Mouse (Mus musculus): Measurements from ENCODE around the gene Camk1. TPM values are rescaled to one million over a fixed set of nuclear protein-coding genes. Genes with fewer than 3 reads are reported as not detected.

Gene Camk1
- polyA plus RNA-seq, 1 experiment from 2014 or later = 33.8 TPM

DNA sequence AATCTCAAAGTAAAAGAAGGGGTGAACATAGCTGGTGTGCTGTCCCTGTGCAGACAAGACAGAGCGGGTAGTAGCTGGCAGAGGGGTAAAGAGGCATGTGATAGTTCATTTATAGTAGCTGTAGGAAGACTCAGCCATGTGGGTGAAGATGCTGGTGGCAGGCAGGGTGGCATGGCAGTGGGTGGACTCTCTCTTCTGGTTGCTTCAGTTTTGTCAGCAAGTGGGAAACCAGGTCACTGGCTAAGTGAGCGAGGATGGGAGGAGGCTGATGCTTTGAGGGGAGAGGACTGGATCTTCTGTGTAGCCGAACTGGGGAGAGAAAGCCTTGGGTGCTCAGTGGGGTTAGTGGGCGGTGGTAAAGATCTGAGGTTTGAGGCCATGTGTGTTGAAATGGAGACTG, 56.5 kb downstream of the Camk1 start:
- peaks cover 39% of the 10 kb centered on the region for H3K27me3 ChIP-seq (ENCODE audit: poor library complexity, severe bottlenecking)
- peaks cover 16% of the 10 kb centered on the region for H3K4me1 ChIP-seq
- H3K36me3 ChIP-seq (replicated peaks) = no peaks in the 10 kb centered on the region
- H3K9me3 ChIP-seq = no peaks in the 10 kb centered on the region
- no peak for DNase-seq (ENCODE audit: extremely low spot score, low spot score)
- H3K4me3 ChIP-seq = no peak overlapping the region
- WGBS = 79% methylated on average over 4 of the region's 4 CpGs
- H3K27ac ChIP-seq = no peak overlapping the region

DNA sequence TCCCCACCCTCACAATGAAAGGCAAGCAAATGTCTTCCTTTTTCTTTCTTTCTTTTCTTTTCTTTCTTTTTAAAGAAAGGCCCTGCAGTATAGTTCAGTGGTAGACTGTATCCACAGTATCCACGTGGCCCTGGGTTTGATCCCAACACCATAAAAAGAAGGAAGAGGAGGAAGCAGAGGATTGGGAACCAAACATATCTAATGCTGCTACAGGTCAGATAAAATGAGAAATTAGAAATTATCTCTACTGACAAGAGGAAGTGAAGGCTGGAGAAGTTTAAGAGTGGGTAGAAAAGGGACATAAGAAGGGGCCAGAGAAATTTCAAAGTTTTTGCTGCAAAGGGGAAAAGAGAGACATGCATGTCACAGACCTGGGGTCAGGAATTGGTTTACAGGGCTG, 57.5 kb downstream of the Camk1 start:
- no peak overlapping the region for H3K27ac ChIP-seq
- no peaks in the 10 kb centered on the region for H3K36me3 ChIP-seq (replicated peaks)
- no peak overlapping the region for H3K4me3 ChIP-seq
- no peaks in the 10 kb centered on the region for H3K9me3 ChIP-seq
- peaks cover 19% of the 10 kb centered on the region for H3K4me1 ChIP-seq
- H3K27me3 ChIP-seq (ENCODE audit: poor library complexity, severe bottlenecking) = peaks cover 49% of the 10 kb centered on the region
- WGBS = 71% methylated on average over 1 of the region's 1 CpGs
- DNase-seq (ENCODE audit: extremely low spot score, low spot score) = no peak

DNA sequence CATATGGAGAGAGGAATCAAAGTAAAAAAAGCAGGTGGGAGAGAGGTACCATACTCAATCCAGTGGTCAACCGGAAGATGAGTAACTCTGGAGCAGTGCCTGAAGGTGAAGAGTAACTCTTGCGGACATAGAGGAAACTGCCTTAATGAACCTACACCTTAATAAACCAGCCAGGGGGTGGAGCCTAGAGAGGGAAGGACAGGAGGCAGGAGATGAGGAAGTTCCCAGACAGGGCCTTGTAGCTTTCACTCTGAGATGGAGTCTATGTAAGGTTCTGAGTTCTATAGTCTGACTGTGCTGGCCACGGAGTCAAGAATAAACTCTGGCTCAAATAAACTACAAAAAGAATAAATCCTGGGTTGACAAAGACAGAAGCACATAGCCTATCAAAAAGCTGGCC, 58.9 kb downstream of the Camk1 start:
- Histone ChIP-seq H3K36me3 (replicated peaks) (peaks cover 6% of the 10 kb centered on the region; the same call in 1 of the 2 replicates), H3K27ac (no peak overlapping the region), H3K27me3 (ENCODE audit: poor library complexity, severe bottlenecking) (peaks cover 58% of the 10 kb centered on the region), H3K9me3 (no peaks in the 10 kb centered on the region), H3K4me1 (peaks cover 19% of the 10 kb centered on the region), H3K4me3 (no peak overlapping the region)
- WGBS = 78% methylated on average over 3 of the region's 3 CpGs
- no peak for DNase-seq (ENCODE audit: extremely low spot score, low spot score)

Other genes starting within 250 kb of the Camk1 start
- gene Lhfpl4, start 148.6 kb downstream of the Camk1 start, polyA plus RNA-seq (2016; fragmentation: Nextera tagmentation; extraction: Ambion mirVana) = 10.8 and 11.4 TPM in 2 replicates
- 42.0 and 45.1 TPM in 2 replicates for gene Mtmr14, start 106.1 kb downstream of the Camk1 start, polyA plus RNA-seq (2016; fragmentation: Nextera tagmentation; extraction: Ambion mirVana)
- 0.05 and 0.09 TPM in 2 replicates for gene Cpne9, start 61.7 kb downstream of the Camk1 start, polyA plus RNA-seq (2016; fragmentation: Nextera tagmentation; extraction: Ambion mirVana)
- 26.1 and 26.7 TPM in 2 replicates for gene Brpf1, start 36.8 kb downstream of the Camk1 start, polyA plus RNA-seq (2016; fragmentation: Nextera tagmentation; extraction: Ambion mirVana)
- 18.3 and 18.8 TPM in 2 replicates for gene Ogg1, start 17.0 kb downstream of the Camk1 start, polyA plus RNA-seq (2016; fragmentation: Nextera tagmentation; extraction: Ambion mirVana)
- gene Tada3, start 33.9 kb upstream of the Camk1 start, polyA plus RNA-seq (2016; fragmentation: Nextera tagmentation; extraction: Ambion mirVana) = 53.8 and 59.3 TPM in 2 replicates
- gene Arpc4, start 34.1 kb upstream of the Camk1 start, polyA plus RNA-seq (2016; fragmentation: Nextera tagmentation; extraction: Ambion mirVana) = 366 TPM in 2 replicates
- 4.0 and 4.2 TPM in 2 replicates for gene Ttll3, start 45.3 kb upstream of the Camk1 start, polyA plus RNA-seq (2016; fragmentation: Nextera tagmentation; extraction: Ambion mirVana)
- gene Rpusd3, start 75.4 kb upstream of the Camk1 start, polyA plus RNA-seq (2016; fragmentation: Nextera tagmentation; extraction: Ambion mirVana) = 38.3 and 40.6 TPM in 2 replicates
- gene Cidec, start 91.8 kb upstream of the Camk1 start, polyA plus RNA-seq (2016; fragmentation: Nextera tagmentation; extraction: Ambion mirVana) = not detected in 2 replicates
- 85.1 and 92.0 TPM in 2 replicates for gene Jagn1, start 98.6 kb upstream of the Camk1 start, polyA plus RNA-seq (2016; fragmentation: Nextera tagmentation; extraction: Ambion mirVana)
- gene Il17re, start 114.5 kb upstream of the Camk1 start, polyA plus RNA-seq (2016; fragmentation: Nextera tagmentation; extraction: Ambion mirVana) = 0.73 and 1.3 TPM in 2 replicates
- 2.5 and 2.7 TPM in 2 replicates for gene Il17rc, start 127.4 kb upstream of the Camk1 start, polyA plus RNA-seq (2016; fragmentation: Nextera tagmentation; extraction: Ambion mirVana)
- gene Creld1, start 139.3 kb upstream of the Camk1 start, polyA plus RNA-seq (2016; fragmentation: Nextera tagmentation; extraction: Ambion mirVana) = 31.1 and 33.2 TPM in 2 replicates
- 2.1 and 2.8 TPM in 2 replicates for gene Prrt3, start 157.9 kb upstream of the Camk1 start, polyA plus RNA-seq (2016; fragmentation: Nextera tagmentation; extraction: Ambion mirVana)
- gene Emc3, start 187.7 kb upstream of the Camk1 start, polyA plus RNA-seq (2016; fragmentation: Nextera tagmentation; extraction: Ambion mirVana) = 75.0 and 78.5 TPM in 2 replicates
- gene Fancd2, start 187.7 kb upstream of the Camk1 start, polyA plus RNA-seq (2016; fragmentation: Nextera tagmentation; extraction: Ambion mirVana) = 20.7 and 25.0 TPM in 2 replicates

Measured in forebrain, embryonic 10.5 days (tissue).